Mouse (Mus musculus) CH12.LX (cell line): Measurements from ENCODE around the gene Alyref. TPM values are rescaled to one million over a fixed set of nuclear protein-coding genes. Genes with fewer than 3 reads are reported as not detected.

ENCODE experiments used
- DNase-seq: peaks from one replicate; pipeline ENCODE4 v3.0.0-alpha.2; 2013; ENCODE audit errors: extremely low read depth
- H3K27ac ChIP-seq: 2 replicates; pipeline ENCODE4 v1.5.1; 2012; ENCODE audit warnings: low read depth, mild to moderate bottlenecking, control low read depth, moderate library complexity; ENCODE audit not compliant: insufficient read depth
- H3K27me3 ChIP-seq: replicated peaks from 2 replicates; pipeline ENCODE3; 2012; ENCODE audit warnings: inconsistent platforms
- H3K36me3 ChIP-seq, 2 experiments: replicated peaks in 1 of 2; 2 replicates each; pipeline versions ENCODE3 to v1.6.1; 2012; ENCODE audit warnings: inconsistent platforms in 1 of 2, low read length in 1 of 2, mild to moderate bottlenecking in 1 of 2, mixed read lengths in 1 of 2, moderate library complexity in 1 of 2; ENCODE audit not compliant: control insufficient read depth in 1 of 2, insufficient read depth in 1 of 2
- H3K4me1 ChIP-seq, 2 experiments: 2 replicates each; pipeline ENCODE4 v1.6.1; 2012; ENCODE audit warnings: inconsistent platforms in 1 of 2, moderate library complexity in 1 of 2; ENCODE audit not compliant: insufficient read depth in 2 of 2, control insufficient read depth in 1 of 2
- H3K4me2 ChIP-seq: 2 replicates; pipeline ENCODE4 v1.6.1; 2012; ENCODE audit warnings: low read depth, mild to moderate bottlenecking, control low read depth; ENCODE audit not compliant: poor library complexity, insufficient read depth, severe bottlenecking
- H3K4me3 ChIP-seq, 3 experiments: fragments of 150-350 bp in 1 of 3; sonication (generic) in 1 of 3; replicated peaks in 1 of 3; 2 replicates each; pipeline versions ENCODE3 to v1.5.1; 2011 to 2012; ENCODE audit warnings: low read depth in 2 of 3, low read length in 2 of 3, mild to moderate bottlenecking in 2 of 3, moderate library complexity in 2 of 3, control low read depth in 1 of 3, improper control_type of control experiment in 1 of 3, inconsistent platforms in 1 of 3, mixed read lengths in 1 of 3; ENCODE audit not compliant: poor library complexity in 1 of 3
- H3K79me2 ChIP-seq: replicated peaks from 2 replicates; pipeline ENCODE4 v1.6.1; 2012; ENCODE audit warnings: mild to moderate bottlenecking, moderate library complexity; ENCODE audit not compliant: control insufficient read depth, poor library complexity, insufficient read depth, severe bottlenecking; ENCODE audit errors: extremely low read depth
- H3K9ac ChIP-seq: 2 replicates; pipeline ENCODE4 v1.6.1; 2012; ENCODE audit warnings: low read depth, mild to moderate bottlenecking, control low read depth, moderate library complexity; ENCODE audit not compliant: insufficient read depth
- H3K9me3 ChIP-seq: replicated peaks from 2 replicates; pipeline ENCODE3; 2012; ENCODE audit warnings: low read length, inconsistent platforms, mixed read lengths
- BHLHE40 ChIP-seq: IDR thresholded peaks from 2 replicates; pipeline ENCODE4 v1.6.1; 2011; ENCODE audit warnings: mild to moderate bottlenecking, low read depth, low read length, improper control_type of control experiment
- CHD2 ChIP-seq: IDR thresholded peaks from 2 replicates; pipeline ENCODE4 v1.6.1; 2011; ENCODE audit warnings: low read length, improper control_type of control experiment
- E2F4 ChIP-seq: IDR thresholded peaks from 2 replicates; pipeline ENCODE4 v1.6.1; 2011; ENCODE audit warnings: low read depth, low read length, improper control_type of control experiment; ENCODE audit not compliant: insufficient replicate concordance
- ELF1 ChIP-seq: IDR thresholded peaks from 2 replicates; pipeline ENCODE4 v1.6.1; 2014; ENCODE audit warnings: low read depth, mild to moderate bottlenecking, inconsistent platforms, low read length, improper control_type of control experiment
- GABPA ChIP-seq: IDR thresholded peaks from 2 replicates; pipeline ENCODE4 v1.6.1; 2012; ENCODE audit warnings: low read depth, low read length, improper control_type of control experiment, inconsistent platforms; ENCODE audit not compliant: insufficient replicate concordance
- HCFC1 ChIP-seq: IDR thresholded peaks from 2 replicates; pipeline ENCODE4 v1.6.1; 2012; ENCODE audit warnings: low read depth, mild to moderate bottlenecking, inconsistent platforms, low read length, improper control_type of control experiment
- JUN ChIP-seq: IDR thresholded peaks from 2 replicates; pipeline ENCODE4 v1.6.1; 2011; ENCODE audit warnings: low read depth, mild to moderate bottlenecking, low read length, improper control_type of control experiment, moderate library complexity; ENCODE audit not compliant: insufficient read depth
- JUND ChIP-seq: conservative IDR thresholded peaks from 2 replicates; pipeline ENCODE4 v1.6.1; 2011; ENCODE audit warnings: low read depth, low read length, improper control_type of control experiment
- KAT2A ChIP-seq: IDR thresholded peaks from 2 replicates; pipeline ENCODE4 v1.6.1; 2012; ENCODE audit warnings: low read length, improper control_type of control experiment, inconsistent platforms; ENCODE audit not compliant: insufficient replicate concordance
- MAX ChIP-seq: IDR thresholded peaks from 2 replicates; pipeline ENCODE4 v1.6.1; 2011; ENCODE audit warnings: low read length, improper control_type of control experiment
- MAZ ChIP-seq: IDR thresholded peaks from 2 replicates; pipeline ENCODE4 v1.6.1; 2012; ENCODE audit warnings: low read depth, mild to moderate bottlenecking, inconsistent platforms, low read length, improper control_type of control experiment, moderate library complexity
- MEF2A ChIP-seq: IDR thresholded peaks from 2 replicates; pipeline ENCODE4 v1.6.1; 2014; ENCODE audit warnings: low read depth, mild to moderate bottlenecking, inconsistent platforms, low read length, improper control_type of control experiment, borderline replicate concordance
- MXI1 ChIP-seq: IDR thresholded peaks from 2 replicates; pipeline ENCODE4 v1.6.1; 2011; ENCODE audit warnings: mild to moderate bottlenecking, low read depth, low read length, improper control_type of control experiment
- MYC ChIP-seq: IDR thresholded peaks from 2 replicates; pipeline ENCODE4 v1.6.1; 2011; ENCODE audit warnings: low read depth, mild to moderate bottlenecking, improper control_type of control experiment, low read length
- NRF1 ChIP-seq: IDR thresholded peaks from 2 replicates; pipeline ENCODE4 v1.6.1; 2014; ENCODE audit warnings: low read depth, mild to moderate bottlenecking, inconsistent platforms, low read length, improper control_type of control experiment, moderate library complexity
- PAX5 ChIP-seq: IDR thresholded peaks from 2 replicates; pipeline ENCODE4 v1.6.1; 2012; ENCODE audit warnings: low read length, inconsistent platforms, mixed read lengths
- POLR2A ChIP-seq: IDR thresholded peaks from 2 replicates; pipeline ENCODE4 v1.6.1; 2011; ENCODE audit warnings: low read depth, mild to moderate bottlenecking, improper control_type of control experiment, low read length
- POLR2AphosphoS2 ChIP-seq: IDR thresholded peaks from 2 replicates; pipeline ENCODE4 v1.6.1; 2011; ENCODE audit warnings: low read depth, low read length, improper control_type of control experiment
- RCOR1 ChIP-seq: conservative IDR thresholded peaks from 2 replicates; pipeline ENCODE4 v1.6.1; 2012; ENCODE audit warnings: low read depth, mild to moderate bottlenecking, inconsistent platforms, low read length, improper control_type of control experiment
- SMC3 ChIP-seq: IDR thresholded peaks from 2 replicates; pipeline ENCODE4 v1.6.1; 2011; ENCODE audit warnings: low read depth, low read length, improper control_type of control experiment
- TBP ChIP-seq: conservative IDR thresholded peaks from 2 replicates; pipeline ENCODE4 v1.6.1; 2011; ENCODE audit warnings: low read depth, low read length, improper control_type of control experiment
- UBTF ChIP-seq: IDR thresholded peaks from 2 replicates; pipeline ENCODE4 v1.6.1; 2012; ENCODE audit warnings: low read depth, mild to moderate bottlenecking, inconsistent platforms, low read length, improper control_type of control experiment, moderate library complexity
- USF1 ChIP-seq: IDR thresholded peaks from 2 replicates; pipeline ENCODE4 v1.6.1; 2014; ENCODE audit warnings: low read depth, mild to moderate bottlenecking, inconsistent platforms, low read length, improper control_type of control experiment
- ZC3H11A ChIP-seq: IDR thresholded peaks from 2 replicates; pipeline ENCODE4 v1.6.1; 2012; ENCODE audit warnings: low read depth, mild to moderate bottlenecking, inconsistent platforms, low read length, improper control_type of control experiment
- ZKSCAN1 ChIP-seq: IDR thresholded peaks from 2 replicates; pipeline ENCODE4 v1.6.1; 2012; ENCODE audit warnings: low read depth, inconsistent platforms, low read length, improper control_type of control experiment, borderline replicate concordance
- ZMIZ1 ChIP-seq: IDR thresholded peaks from 2 replicates; pipeline ENCODE4 v1.6.1; 2012; ENCODE audit warnings: low read depth, mild to moderate bottlenecking, inconsistent platforms, low read length, improper control_type of control experiment
- ZNF384 ChIP-seq: IDR thresholded peaks from 2 replicates; pipeline ENCODE4 v1.6.1; 2012; ENCODE audit warnings: low read depth, low read length, improper control_type of control experiment, inconsistent platforms
- dilution Hi-C: fragments of 300-500 bp; cut with MboI; formaldehyde crosslinking; loops from 2 replicates; pipeline ENCODE4 v1.14.3; 2020; ENCODE audit warnings: low sequenced_read_pairs; ENCODE audit not compliant: extremely low pct_unique_long_range_greater_than_20kb, extremely low pct_ligation_motif_present
- in situ Hi-C: fragments of 300-500 bp; cut with MboI; formaldehyde crosslinking; loops from 3 replicates; pipeline ENCODE4 v1.14.3; 2019; ENCODE audit warnings: low sequenced_read_pairs, low pct_ligation_motif_present, low pct_unique_long_range_greater_than_20kb, mixed read lengths
- polyA plus RNA-seq: library from polyadenylated mRNA; unstranded; fragments of >175 nt; gene quantifications from 2 replicates; pipeline ENCODE4 v1.2.1, GENCODE M21; 2012; ENCODE audit warnings: low read depth; ENCODE audit not compliant: insufficient read length
- total RNA-seq, 2 experiments: library from RNA; depleted of rRNA; stranded (reverse); fragments of 300-350 nt in 1 of 2; fragments of >200 nt in 1 of 2; gene quantifications; 2 replicates each; pipeline ENCODE4 v1.2.3; 2012 to 2014

Gene Alyref
- total and polyA plus RNA-seq, 3 experiments = 358 to 582 (median 451) TPM

GRCm38 (mm10) chr11:120641869-120642268, 43.7 kb upstream of the Alyref start:
- H3K9me3 ChIP-seq = no peaks in the 10 kb centered on the region
- no peaks in the 10 kb centered on the region for H3K27me3 ChIP-seq
- no peaks in the 10 kb centered on the region for H3K79me2 ChIP-seq
- TF ChIP-seq MAZ = no peak
- no peak for TF ChIP-seq ELF1
- TF ChIP-seq BHLHE40 = no peak
- no peak for TF ChIP-seq MXI1
- no peak for TF ChIP-seq UBTF
- no peak for TF ChIP-seq RCOR1
- no peak for TF ChIP-seq ZMIZ1
- no peak for TF ChIP-seq ZC3H11A
- no peak for TF ChIP-seq POLR2AphosphoS2
- no peak for TF ChIP-seq USF1
- no peak for TF ChIP-seq HCFC1
- no peak for TF ChIP-seq CHD2
- no peak for TF ChIP-seq MYC
- no peak for TF ChIP-seq NRF1
- no peak for TF ChIP-seq KAT2A
- TF ChIP-seq JUND = no peak
- TF ChIP-seq JUN = no peak
- TF ChIP-seq MAX = no peak
- no peak for TF ChIP-seq GABPA
- no peak for TF ChIP-seq MEF2A
- H3K4me1 ChIP-seq = peaks cover 14 to 42% of the 10 kb centered on the region in 2 experiments
- H3K36me3 ChIP-seq = peaks cover 15 to 41% of the 10 kb centered on the region in 2 experiments
- peak overlapping the region in 1 of 3 experiments; percentile 66 for H3K4me3 ChIP-seq
- in situ Hi-C loops (no loop called here), dilution Hi-C loops (no loop called here)
- no peak overlapping the region for H3K27ac ChIP-seq
- DNase-seq = no peak
- H3K9ac ChIP-seq = 0 out of 2 replicates have a peak overlapping the region, but pooled peaks have one; percentile 79
- no peak overlapping the region for H3K4me2 ChIP-seq

GRCm38 (mm10) chr11:120641255-120641654, 43.1 kb upstream of the Alyref start:
- no peaks in the 10 kb centered on the region for H3K79me2 ChIP-seq
- H3K4me2 ChIP-seq = no peak overlapping the region
- in situ Hi-C loops (no loop called here), dilution Hi-C loops (no loop called here)
- H3K36me3 ChIP-seq = peaks cover 15 to 44% of the 10 kb centered on the region in 2 experiments
- H3K9me3 ChIP-seq = no peaks in the 10 kb centered on the region
- no peak overlapping the region for H3K27ac ChIP-seq
- peaks cover 13 to 39% of the 10 kb centered on the region in 2 experiments for H3K4me1 ChIP-seq
- DNase-seq = no peak
- no peak overlapping the region for H3K4me3 ChIP-seq
- no peaks in the 10 kb centered on the region for H3K27me3 ChIP-seq
- TF ChIP-seq UBTF (no peak), SMC3 (no peak), MXI1 (no peak), ELF1 (no peak), ZNF384 (no peak), PAX5 (no peak), GABPA (no peak), JUND (no peak), NRF1 (no peak), TBP (no peak), MAZ (no peak), USF1 (no peak), E2F4 (no peak), ZKSCAN1 (no peak), ZC3H11A (no peak), POLR2AphosphoS2 (no peak), POLR2A (no peak)
- no peak overlapping the region for H3K9ac ChIP-seq
